Mouse (Mus musculus): ENCODE measurements around the gene Trp53inp2. TPM values are rescaled to one million over a fixed set of nuclear protein-coding genes. Genes with fewer than 3 reads are reported as not detected.

The Trp53inp2 gene
- polyA plus RNA-seq, 1 experiment from 2014 or later: 29.2 TPM

DNA sequence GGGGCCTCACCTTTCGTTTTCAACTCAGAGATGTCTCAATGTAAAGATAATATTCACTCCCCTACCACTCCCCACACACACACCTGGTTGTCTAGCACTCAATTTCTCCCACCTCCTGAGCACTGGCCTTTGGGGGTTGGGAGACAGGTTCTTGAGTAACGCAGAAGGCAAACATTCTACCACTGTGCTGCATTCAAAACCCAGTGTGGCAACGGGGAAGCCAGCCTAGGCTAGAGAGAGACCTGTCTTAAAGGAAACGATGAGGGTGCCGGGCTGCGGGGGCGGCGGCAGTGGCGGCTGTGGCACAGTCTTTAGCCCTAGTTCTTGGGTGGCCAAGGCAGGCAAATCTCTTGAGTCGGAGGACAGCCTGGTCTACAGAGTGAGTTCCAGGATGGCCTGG is 4.7 kb upstream of the Trp53inp2 start:
- Histone ChIP-seq H3K9ac (ENCODE audit: low read depth, low read length) (no peak overlapping the region), H3K4me1 (ENCODE audit: control insufficient read depth, insufficient read depth, low read length) (0 out of 2 replicates have a peak, but pooled peaks cover 3% of the 10 kb centered on the region), H3K9me3 (ENCODE audit: control insufficient read depth, low read length) (no peaks in the 10 kb centered on the region), H3K36me3 (ENCODE audit: control insufficient read depth, insufficient read depth, low read length) (no peaks in the 10 kb centered on the region), H3K4me3 (ENCODE audit: low read depth, low read length) (no peak overlapping the region), H3K27ac (replicated peaks; ENCODE audit: low read depth, low read length) (no peak overlapping the region), H3K4me2 (ENCODE audit: low read depth, low read length) (no peak overlapping the region), H3K27me3 (replicated peaks; ENCODE audit: control insufficient read depth, insufficient read depth, low read length) (0 out of 2 replicates have a peak, but pooled peaks cover 6% of the 10 kb centered on the region)
- WGBS: 79% methylated on average over 10 of the region's 10 CpGs
- no peak for DNase-seq (ENCODE audit: low spot score)
- ATAC-seq (ENCODE audit: low read depth): no peak

DNA sequence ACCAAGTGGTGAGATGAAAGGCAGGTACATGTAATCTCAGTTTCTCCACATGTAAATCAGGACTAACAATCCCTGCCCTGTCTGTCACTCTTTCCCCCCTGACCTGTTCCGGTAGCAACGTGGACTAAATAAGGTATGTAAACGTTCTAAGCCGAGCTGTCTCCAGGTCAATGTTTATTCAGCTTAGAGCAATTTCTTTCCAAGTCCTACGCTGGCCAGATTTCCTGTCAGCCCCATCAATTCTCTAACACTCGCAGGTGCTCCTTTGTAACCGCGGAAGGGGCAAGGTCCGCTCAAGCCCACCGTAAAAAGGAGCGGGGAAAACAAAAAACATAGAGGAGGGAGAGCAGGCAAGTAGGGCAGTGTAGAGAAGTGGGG is 190 bp downstream of the Trp53inp2 start:
- H3K9me3 ChIP-seq (ENCODE audit: control insufficient read depth, low read length): no peaks in the 10 kb centered on the region
- 0 out of 2 replicates have a peak, but pooled peaks cover 6% of the 10 kb centered on the region for H3K27me3 ChIP-seq (replicated peaks; ENCODE audit: control insufficient read depth, insufficient read depth, low read length)
- DNase-seq (ENCODE audit: low spot score) (no peak), ATAC-seq (ENCODE audit: low read depth) (no peak)
- WGBS: 1% methylated on average over 11 of the region's 11 CpGs
- H3K4me1 ChIP-seq (ENCODE audit: control insufficient read depth, insufficient read depth, low read length): peaks cover 12% of the 10 kb centered on the region
- peak overlapping the region; percentile 81 for H3K4me3 ChIP-seq (ENCODE audit: low read depth, low read length)
- H3K9ac ChIP-seq (ENCODE audit: low read depth, low read length): peak overlapping the region; percentile 91
- H3K4me2 ChIP-seq (ENCODE audit: low read depth, low read length): peak overlapping the region; percentile 70
- H3K27ac ChIP-seq (replicated peaks; ENCODE audit: low read depth, low read length): peak overlapping the region; percentile 98; the same call in 1 of the 2 replicates
- no peaks in the 10 kb centered on the region for H3K36me3 ChIP-seq (ENCODE audit: control insufficient read depth, insufficient read depth, low read length)

GRCm38 (mm10) chr2:155381643-155382331 is 928 bp downstream of the Trp53inp2 start:
- no peaks in the 10 kb centered on the region for H3K9me3 ChIP-seq (ENCODE audit: control insufficient read depth, low read length)
- WGBS: under 1% methylated on average over 28 of the region's 68 CpGs
- ATAC-seq (ENCODE audit: low read depth) (peak; percentile 94), DNase-seq (ENCODE audit: low spot score) (peak; percentile 97)
- peak overlapping the region; percentile 81 for H3K4me3 ChIP-seq (ENCODE audit: low read depth, low read length)
- H3K4me1 ChIP-seq (ENCODE audit: control insufficient read depth, insufficient read depth, low read length): peaks cover 12% of the 10 kb centered on the region
- H3K4me2 ChIP-seq (ENCODE audit: low read depth, low read length): peak overlapping the region; percentile 70
- peak overlapping the region; percentile 91 for H3K9ac ChIP-seq (ENCODE audit: low read depth, low read length)
- H3K27ac ChIP-seq (replicated peaks; ENCODE audit: low read depth, low read length): peak overlapping the region; percentile 98
- H3K27me3 ChIP-seq (replicated peaks; ENCODE audit: control insufficient read depth, insufficient read depth, low read length): 0 out of 2 replicates have a peak, but pooled peaks cover 6% of the 10 kb centered on the region
- H3K36me3 ChIP-seq (ENCODE audit: control insufficient read depth, insufficient read depth, low read length): no peaks in the 10 kb centered on the region

DNA sequence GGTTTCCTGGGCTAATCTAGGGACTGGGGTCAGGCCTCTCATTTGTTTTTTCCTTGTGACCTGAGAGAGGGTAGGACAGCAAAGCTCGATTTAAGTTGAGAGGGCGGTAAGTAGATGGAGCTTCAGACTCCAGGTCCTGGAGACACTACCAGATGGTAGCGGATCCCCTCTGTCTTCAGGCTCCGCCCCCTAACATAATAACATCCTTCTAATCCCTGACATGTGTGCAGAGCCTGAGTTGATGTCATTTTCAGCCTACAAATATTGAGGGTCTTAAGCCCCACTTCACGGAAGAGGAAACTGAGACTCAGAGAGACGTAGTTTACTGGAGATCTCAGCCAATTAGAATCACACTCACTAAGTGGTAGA is 1.5 kb downstream of the Trp53inp2 start:
- 21% methylated on average over 6 of the region's 6 CpGs for WGBS
- H3K27ac ChIP-seq (replicated peaks; ENCODE audit: low read depth, low read length): peak overlapping the region; percentile 98
- peak; percentile 9 for ATAC-seq (ENCODE audit: low read depth)

GRCm38 (mm10) chr2:155382791-155383438 is 2.1 kb downstream of the Trp53inp2 start:
- Histone ChIP-seq H3K4me3 (ENCODE audit: low read depth, low read length) (peak overlapping the region; percentile 81), H3K9me3 (ENCODE audit: control insufficient read depth, low read length) (no peaks in the 10 kb centered on the region), H3K36me3 (ENCODE audit: control insufficient read depth, insufficient read depth, low read length) (no peaks in the 10 kb centered on the region), H3K4me2 (ENCODE audit: low read depth, low read length) (peak overlapping the region; percentile 70), H3K27ac (replicated peaks; ENCODE audit: low read depth, low read length) (peak overlapping the region; percentile 98; the same call in 1 of the 2 replicates), H3K9ac (ENCODE audit: low read depth, low read length) (no peak overlapping the region), H3K27me3 (replicated peaks; ENCODE audit: control insufficient read depth, insufficient read depth, low read length) (0 out of 2 replicates have a peak, but pooled peaks cover 6% of the 10 kb centered on the region), H3K4me1 (ENCODE audit: control insufficient read depth, insufficient read depth, low read length) (peaks cover 12% of the 10 kb centered on the region)
- 77% methylated on average over 2 of the region's 2 CpGs for WGBS
- no peak for ATAC-seq (ENCODE audit: low read depth)
- DNase-seq (ENCODE audit: low spot score): peak; percentile 48

More for the DNA sequence above, 1.5 kb downstream of the Trp53inp2 start:
- no peaks in the 10 kb centered on the region for H3K36me3 ChIP-seq (ENCODE audit: control insufficient read depth, insufficient read depth, low read length)
- 0 out of 2 replicates have a peak, but pooled peaks cover 6% of the 10 kb centered on the region for H3K27me3 ChIP-seq (replicated peaks; ENCODE audit: control insufficient read depth, insufficient read depth, low read length)
- peak; percentile 36 for DNase-seq (ENCODE audit: low spot score)
- no peaks in the 10 kb centered on the region for H3K9me3 ChIP-seq (ENCODE audit: control insufficient read depth, low read length)
- H3K9ac ChIP-seq (ENCODE audit: low read depth, low read length): peak overlapping the region; percentile 91
- peak overlapping the region; percentile 70 for H3K4me2 ChIP-seq (ENCODE audit: low read depth, low read length)
- peaks cover 12% of the 10 kb centered on the region for H3K4me1 ChIP-seq (ENCODE audit: control insufficient read depth, insufficient read depth, low read length)
- H3K4me3 ChIP-seq (ENCODE audit: low read depth, low read length): peak overlapping the region; percentile 81

- ATAC-seq (ENCODE audit: low read depth) (no peak), DNase-seq (ENCODE audit: low spot score) (peak; percentile 86)
- peaks cover 19% of the 10 kb centered on the region for H3K36me3 ChIP-seq (ENCODE audit: control insufficient read depth, insufficient read depth, low read length)
- no peak overlapping the region for H3K4me2 ChIP-seq (ENCODE audit: low read depth, low read length)
- no peak overlapping the region for H3K4me3 ChIP-seq (ENCODE audit: low read depth, low read length)
- no peak overlapping the region for H3K27ac ChIP-seq (replicated peaks; ENCODE audit: low read depth, low read length)
- H3K27me3 ChIP-seq (replicated peaks; ENCODE audit: control insufficient read depth, insufficient read depth, low read length): 0 out of 2 replicates have a peak, but pooled peaks cover 6% of the 10 kb centered on the region
- H3K9ac ChIP-seq (ENCODE audit: low read depth, low read length): no peak overlapping the region
- WGBS: 29% methylated on average over 7 of the region's 7 CpGs
- peaks cover 12% of the 10 kb centered on the region for H3K4me1 ChIP-seq (ENCODE audit: control insufficient read depth, insufficient read depth, low read length)
- no peaks in the 10 kb centered on the region for H3K9me3 ChIP-seq (ENCODE audit: control insufficient read depth, low read length)
Observed at GRCm38 (mm10) chr2:155385090-155385489, 4.2 kb downstream of the Trp53inp2 start.

DNA sequence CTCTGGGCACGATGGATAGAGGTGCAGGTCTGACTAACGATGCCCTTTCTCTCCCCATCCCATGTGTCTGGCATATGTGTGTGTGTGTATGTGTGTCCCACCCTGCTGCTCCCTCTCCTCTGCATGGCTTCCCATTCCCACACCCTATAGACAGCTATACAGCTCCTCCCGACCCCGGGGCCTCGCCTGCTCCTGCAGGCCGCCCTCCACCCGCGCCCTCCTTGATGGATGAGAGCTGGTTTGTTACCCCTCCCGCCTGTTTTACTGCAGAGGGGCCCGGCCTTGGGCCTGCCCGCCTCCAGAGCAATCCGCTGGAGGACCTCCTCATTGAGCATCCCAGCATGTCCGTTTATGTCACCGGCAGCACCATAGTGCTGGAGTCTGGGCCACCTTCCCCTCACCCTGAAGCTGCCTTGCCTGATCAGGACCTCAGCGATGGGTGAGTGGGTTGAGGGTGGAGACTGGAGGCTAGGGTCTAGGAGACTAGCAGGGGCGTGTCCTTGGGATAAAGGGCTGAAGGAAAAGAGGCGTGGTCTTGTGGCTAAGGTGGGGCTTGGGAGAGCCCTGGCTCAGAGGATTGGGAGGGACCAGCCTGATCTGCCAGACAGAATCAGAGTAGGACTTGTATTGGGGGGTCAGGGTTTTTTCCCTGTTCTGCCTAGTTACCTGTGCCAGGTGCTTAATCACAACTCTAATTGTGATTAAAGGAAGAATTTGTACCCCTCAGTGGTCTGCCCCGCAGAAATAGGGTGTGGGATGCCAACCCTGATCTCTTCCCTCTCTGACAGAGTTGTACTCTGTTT is 5.1 kb downstream of the Trp53inp2 start:
- Histone ChIP-seq H3K9ac (ENCODE audit: low read depth, low read length) (no peak overlapping the region; the same call in 1 of the 2 replicates), H3K27me3 (replicated peaks; ENCODE audit: control insufficient read depth, insufficient read depth, low read length) (no peaks in the 10 kb centered on the region), H3K9me3 (ENCODE audit: control insufficient read depth, low read length) (no peaks in the 10 kb centered on the region), H3K4me2 (ENCODE audit: low read depth, low read length) (no peak overlapping the region), H3K27ac (replicated peaks; ENCODE audit: low read depth, low read length) (no peak overlapping the region), H3K4me3 (ENCODE audit: low read depth, low read length) (no peak overlapping the region), H3K36me3 (ENCODE audit: control insufficient read depth, insufficient read depth, low read length) (peaks cover 28% of the 10 kb centered on the region), H3K4me1 (ENCODE audit: control insufficient read depth, insufficient read depth, low read length) (peaks cover 11% of the 10 kb centered on the region)
- DNase-seq (ENCODE audit: low spot score) (peak; percentile 53), ATAC-seq (ENCODE audit: low read depth) (no peak)
- 61% methylated on average over 17 of the region's 18 CpGs for WGBS

GRCm38 (mm10) chr2:155386534-155386899 is 5.7 kb downstream of the Trp53inp2 start:
- Histone ChIP-seq H3K27ac (replicated peaks; ENCODE audit: low read depth, low read length) (no peak overlapping the region), H3K4me1 (ENCODE audit: control insufficient read depth, insufficient read depth, low read length) (peaks cover 8% of the 10 kb centered on the region), H3K4me2 (ENCODE audit: low read depth, low read length) (no peak overlapping the region), H3K4me3 (ENCODE audit: low read depth, low read length) (no peak overlapping the region), H3K9ac (ENCODE audit: low read depth, low read length) (no peak overlapping the region), H3K36me3 (ENCODE audit: control insufficient read depth, insufficient read depth, low read length) (peaks cover 33% of the 10 kb centered on the region), H3K27me3 (replicated peaks; ENCODE audit: control insufficient read depth, insufficient read depth, low read length) (no peaks in the 10 kb centered on the region), H3K9me3 (ENCODE audit: control insufficient read depth, low read length) (no peaks in the 10 kb centered on the region)
- WGBS: 22% methylated on average over 20 of the region's 27 CpGs
- DNase-seq (ENCODE audit: low spot score): no peak
- ATAC-seq (ENCODE audit: low read depth): no peak

Data from embryonic facial prominence, embryonic 14.5 days (tissue).